Mouse (Mus musculus) gastrocnemius, postnatal 4 days (tissue): Measurements from ENCODE around the gene Car11. TPM values are rescaled to one million over a fixed set of nuclear protein-coding genes. Genes with fewer than 3 reads are reported as not detected.

ENCODE experiments used
- DNase-seq, 2 experiments: peaks; one replicate each; pipeline ENCODE4 v3.0.0; 2021 to 2022; ENCODE audit warnings: low spot score in 2 of 2, mixed read lengths in 2 of 2
- total RNA-seq, 2 experiments: library from RNA; stranded (reverse); gene quantifications; 2 replicates each; pipeline ENCODE4 v1.2.3; 2021

Gene Car11
- total RNA-seq, 2 experiments from 2014 or later: 4.6 to 4.9 TPM

DNA sequence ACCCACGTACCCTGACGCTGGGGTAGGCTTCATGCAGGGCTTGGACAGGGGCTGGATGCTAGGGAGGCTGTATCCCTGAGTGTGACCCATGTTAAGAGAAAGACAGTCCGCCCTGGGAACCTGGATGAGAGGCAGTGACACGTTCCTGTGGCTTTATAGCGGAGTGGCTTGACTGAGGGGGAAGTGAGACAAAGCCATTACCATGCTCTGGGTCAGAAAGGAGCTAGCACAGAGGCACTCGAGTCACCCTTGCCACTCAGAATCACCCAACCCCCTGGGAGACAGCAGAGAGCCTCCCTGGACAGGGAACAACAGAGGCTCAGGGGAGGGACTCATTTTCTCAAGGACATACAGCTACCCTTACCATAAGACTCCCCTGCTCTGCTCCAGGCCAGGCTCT lies 10.5 kb upstream of the Car11 start:
- DNase-seq: no peak

DNA sequence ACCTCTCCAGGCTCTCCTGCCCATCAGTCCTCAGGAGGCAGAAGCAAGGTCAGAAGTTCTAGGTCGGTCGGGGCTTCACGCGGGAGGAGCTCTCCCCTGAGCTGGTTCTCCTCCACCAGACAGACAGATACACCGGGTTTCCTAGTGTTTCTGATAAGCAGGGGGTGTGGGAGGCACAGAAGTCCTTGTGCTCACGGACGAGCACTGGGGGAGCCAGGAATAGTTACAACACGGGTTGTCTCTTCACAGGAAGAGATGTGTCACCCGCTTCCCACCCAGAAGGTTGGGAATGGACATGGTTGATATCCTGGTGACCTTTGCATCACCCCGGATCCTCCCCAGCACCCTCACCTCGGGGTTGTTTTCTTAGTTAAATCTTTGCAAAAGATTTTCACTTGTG lies 9.8 kb upstream of the Car11 start:
- no peak for DNase-seq

DNA sequence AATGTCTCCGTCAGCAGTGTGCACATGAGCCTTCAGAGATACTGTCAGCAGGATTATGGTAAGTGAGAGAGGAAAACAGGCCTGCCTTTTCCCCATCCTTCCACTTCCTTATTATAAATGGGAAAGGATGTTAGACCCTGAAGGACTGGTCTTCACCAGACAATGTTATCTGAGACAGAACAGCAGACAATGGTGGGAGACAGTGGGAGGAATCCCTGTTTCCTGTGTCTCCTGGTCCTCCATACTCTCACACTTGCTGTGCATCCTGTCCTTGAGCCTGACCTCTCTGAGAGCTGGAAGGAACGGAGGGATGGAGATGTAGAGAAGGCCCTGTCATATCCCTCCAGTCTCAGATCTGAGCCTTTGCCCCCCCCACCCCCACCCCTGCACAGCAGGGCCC lies 7.3 kb upstream of the Car11 start:
- no peak for DNase-seq

- no peak for DNase-seq
Observed at GRCm38 (mm10) chr7:45693921-45694591, 5.6 kb upstream of the Car11 start, which contains the start of gene Sec1. Sec1 (minus strand) TSS chr7:45694402.

GRCm38 (mm10) chr7:45695098-45695497 lies 4.5 kb upstream of the Car11 start:
- DNase-seq: no peak

- DNase-seq: no peak
Observed at GRCm38 (mm10) chr7:45697894-45698293, 1.7 kb upstream of the Car11 start.

DNA sequence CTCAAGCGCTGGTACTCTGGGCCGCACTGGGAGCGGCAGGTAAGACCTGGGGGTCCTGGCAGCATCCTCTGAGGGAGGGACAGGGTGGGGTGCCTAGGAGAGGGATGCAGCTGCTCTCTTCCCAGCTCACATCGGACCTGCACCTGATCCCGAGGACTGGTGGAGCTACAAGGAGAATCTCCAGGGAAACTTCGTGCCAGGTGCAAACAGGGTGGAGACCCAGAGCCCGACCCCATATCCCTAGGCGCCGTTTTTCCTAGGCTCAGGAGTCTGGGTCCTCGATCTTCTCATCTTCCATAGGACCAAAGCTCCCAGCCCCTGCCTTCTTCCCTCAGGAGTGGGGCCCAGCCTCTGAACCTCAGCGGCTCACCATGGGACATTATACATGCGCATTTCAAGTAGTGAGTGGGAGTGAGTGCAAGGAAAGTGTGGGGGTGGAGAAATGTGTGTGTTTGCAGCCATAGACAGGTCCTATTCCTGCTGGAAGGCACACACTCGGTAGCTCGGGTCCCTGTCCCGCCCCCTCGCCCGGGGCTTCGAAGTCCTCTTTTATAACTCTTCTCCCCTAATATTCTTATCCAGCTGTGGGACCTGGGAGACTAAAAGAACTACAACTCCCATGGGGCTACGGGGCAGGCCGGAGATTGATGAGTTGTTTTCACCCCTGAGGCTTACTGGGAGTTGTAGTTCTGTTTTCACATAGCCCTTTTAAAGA lies 815 bp downstream of the Car11 start:
- peak in 1 of 2 experiments; percentile 76 for DNase-seq

DNA sequence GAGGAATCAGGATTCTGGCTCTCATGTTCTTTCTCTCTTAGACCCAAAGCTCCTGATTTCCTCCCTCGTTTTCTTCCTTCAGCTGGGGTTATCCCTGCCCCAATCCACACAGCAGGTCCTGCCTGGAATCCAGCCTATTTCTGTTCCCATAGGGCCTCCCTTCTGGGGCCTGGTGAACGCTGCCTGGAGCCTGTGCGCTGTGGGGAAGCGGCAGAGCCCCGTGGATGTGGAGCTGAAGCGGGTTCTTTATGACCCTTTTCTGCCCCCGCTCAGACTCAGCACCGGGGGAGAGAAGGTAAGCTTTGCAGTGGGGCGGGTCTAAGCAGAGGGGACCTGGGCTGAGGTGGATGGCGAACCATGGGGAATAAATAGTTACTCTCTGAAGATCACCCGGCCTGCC lies 1.4 kb downstream of the Car11 start:
- DNase-seq: no peak

DNA sequence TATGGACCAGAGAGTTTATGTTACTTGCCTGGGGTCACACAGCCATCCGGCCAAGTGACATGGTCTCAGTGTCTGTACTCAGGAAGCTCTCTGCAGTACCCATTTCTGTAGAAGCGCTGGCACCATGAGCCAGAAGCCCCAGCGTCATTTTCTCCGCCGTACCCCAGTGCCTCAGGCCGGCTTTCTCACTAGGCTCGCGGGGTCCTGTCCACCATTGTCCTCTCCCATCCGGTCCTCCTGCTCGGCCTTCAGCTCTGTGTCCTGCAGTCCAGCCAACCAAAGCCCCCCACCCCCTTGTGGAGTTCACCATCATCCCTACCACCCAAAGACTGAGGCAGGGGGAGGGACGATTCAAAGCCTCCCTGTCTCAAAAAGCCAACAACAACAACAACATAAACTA lies 2.0 kb downstream of the Car11 start:
- DNase-seq: no peak

- DNase-seq: no peak
Observed at GRCm38 (mm10) chr7:45702316-45702715, 2.7 kb downstream of the Car11 start.

GRCm38 (mm10) chr7:45702809-45703520 lies 3.3 kb downstream of the Car11 start:
- no peak for DNase-seq

DNA sequence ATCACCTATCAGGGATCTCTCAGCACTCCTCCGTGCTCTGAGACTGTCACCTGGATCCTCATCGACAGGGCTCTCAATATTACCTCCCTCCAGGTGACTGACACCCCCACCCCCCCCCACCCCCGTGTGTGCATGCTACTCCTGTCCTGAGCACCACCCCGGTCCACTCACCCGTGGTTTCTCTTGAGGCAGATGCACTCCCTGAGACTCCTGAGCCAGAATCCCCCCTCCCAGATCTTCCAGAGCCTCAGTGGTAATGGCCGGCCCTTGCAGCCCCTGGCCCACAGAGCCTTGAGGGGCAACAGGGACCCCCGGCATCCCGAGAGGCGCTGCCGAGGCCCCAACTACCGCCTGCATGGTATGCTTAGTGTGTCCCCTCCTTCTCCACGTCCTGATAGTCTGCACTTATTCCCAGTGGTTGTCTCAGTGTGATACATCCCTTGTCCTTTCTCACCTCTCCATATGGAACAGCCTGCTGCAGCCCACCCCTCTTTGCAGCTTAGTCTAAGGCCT lies 3.9 kb downstream of the Car11 start:
- DNase-seq: no peak

- DNase-seq: peak in 1 of 2 experiments; percentile 61
Observed at GRCm38 (mm10) chr7:45704046-45704559, 4.5 kb downstream of the Car11 start.

- peak; percentile 93 to 97 for DNase-seq
Observed at GRCm38 (mm10) chr7:45704730-45705442, 5.2 kb downstream of the Car11 start, which contains the start of gene Dbp. Dbp (plus strand) TSS chr7:45705088.

GRCm38 (mm10) chr7:45705443-45705864 lies 5.8 kb downstream of the Car11 start:
- peak in 1 of 2 experiments; percentile 50 for DNase-seq

DNA sequence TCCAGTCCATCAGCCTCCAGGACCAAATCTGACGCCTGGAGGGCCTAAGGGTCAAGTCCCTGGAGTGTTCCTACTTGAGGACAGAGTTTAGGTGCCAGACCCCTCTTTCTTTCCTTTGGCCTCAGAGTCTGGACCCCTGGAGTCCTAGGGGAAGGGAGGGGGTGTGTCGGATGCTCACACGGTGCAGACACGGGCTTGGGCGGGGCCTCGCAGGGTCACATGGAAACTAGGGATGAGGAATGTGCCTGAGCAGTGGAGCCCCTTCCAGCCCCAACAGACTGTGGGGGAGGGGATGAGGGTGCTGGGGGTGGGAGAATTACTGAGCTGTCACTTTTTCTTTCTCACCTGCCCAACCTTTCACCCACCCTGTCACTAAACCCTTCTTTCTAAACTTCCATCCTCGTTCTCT lies 6.2 kb downstream of the Car11 start:
- DNase-seq: peak in 1 of 2 experiments; percentile 80

DNA sequence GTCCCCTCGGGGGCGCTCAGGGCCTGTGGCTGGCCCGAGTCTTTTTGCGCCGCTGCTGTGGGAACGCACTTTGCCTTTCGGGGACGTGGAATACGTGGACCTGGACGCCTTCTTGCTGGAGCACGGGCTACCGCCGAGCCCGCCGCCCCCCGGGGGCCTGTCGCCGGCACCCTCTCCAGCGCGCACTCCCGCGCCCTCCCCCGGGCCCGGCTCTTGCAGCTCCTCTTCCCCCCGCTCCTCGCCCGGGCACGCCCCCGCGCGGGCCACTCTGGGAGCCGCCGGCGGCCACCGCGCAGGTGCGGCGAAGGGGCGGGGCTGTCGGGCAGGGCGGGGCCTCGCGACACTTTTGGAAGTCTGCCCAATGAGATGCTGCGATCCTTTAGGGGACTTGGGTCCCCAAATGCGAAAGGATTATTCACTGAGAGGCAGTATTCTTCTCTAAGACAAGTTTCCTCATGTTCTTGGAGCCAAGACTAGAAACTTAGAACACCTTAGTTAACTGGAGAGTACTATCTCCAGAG lies 7.1 kb downstream of the Car11 start:
- DNase-seq: peak; percentile 84 to 86

DNA sequence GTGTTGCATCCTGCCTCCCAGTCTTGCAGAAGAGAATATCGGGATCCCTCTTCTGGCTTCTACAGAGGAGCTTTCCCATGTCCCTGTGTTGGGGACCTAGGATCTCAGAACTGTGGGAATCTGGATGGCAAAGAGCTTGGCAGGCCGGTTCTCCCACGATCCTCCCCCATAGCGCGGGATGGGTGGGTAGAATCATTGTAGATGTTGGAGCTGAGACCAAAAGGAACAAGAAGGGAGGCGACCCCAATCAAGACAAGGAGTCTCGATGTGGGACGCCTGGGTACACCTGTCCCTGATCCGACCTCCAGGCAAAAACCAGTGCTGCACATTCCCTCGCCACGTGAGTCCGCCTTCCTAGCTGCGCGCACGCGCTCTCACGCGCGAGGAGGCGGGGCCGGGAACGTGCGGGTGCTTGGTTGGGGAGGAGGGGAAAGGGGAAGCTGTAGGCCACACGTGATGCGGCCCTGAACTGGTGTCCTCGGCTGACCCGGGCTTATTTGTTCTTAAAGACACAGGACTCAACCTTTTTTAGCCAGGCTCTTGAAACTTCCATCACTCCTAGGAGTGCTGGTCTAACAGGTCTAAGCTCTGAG lies 7.8 kb downstream of the Car11 start:
- DNase-seq: peak; percentile 90 to 93

GRCm38 (mm10) chr7:45708221-45708761 lies 8.6 kb downstream of the Car11 start:
- no peak for DNase-seq

DNA sequence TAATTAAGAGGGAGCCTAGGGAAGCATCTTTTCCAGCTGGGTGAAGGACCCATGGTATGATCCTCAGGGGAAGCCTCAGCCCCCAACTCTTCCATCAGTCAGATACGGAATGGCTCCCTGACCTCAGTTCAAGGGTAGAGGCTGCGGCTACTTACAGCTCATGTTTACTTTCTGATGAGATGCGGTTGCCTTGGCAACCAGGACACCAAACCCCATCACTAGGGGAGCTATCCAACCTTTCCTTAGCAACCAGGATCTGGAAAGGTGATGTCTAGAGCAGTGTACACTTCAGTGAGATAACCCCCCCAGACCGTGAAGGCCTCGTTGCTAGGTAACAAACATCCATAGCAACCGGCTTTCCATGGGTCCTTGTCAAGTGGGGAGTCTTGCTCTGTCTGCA lies 9.4 kb downstream of the Car11 start:
- DNase-seq: no peak
